Mouse (Mus musculus): ENCODE measurements around the gene Cog1. TPM values are rescaled to one million over a fixed set of nuclear protein-coding genes. Genes with fewer than 3 reads are reported as not detected.
A peak's percentile ranks its signal among the peaks of the same experiment; 100 is the strongest.

Cog1 gene
- polyA plus RNA-seq, 1 experiment = 45.9 TPM

DNA sequence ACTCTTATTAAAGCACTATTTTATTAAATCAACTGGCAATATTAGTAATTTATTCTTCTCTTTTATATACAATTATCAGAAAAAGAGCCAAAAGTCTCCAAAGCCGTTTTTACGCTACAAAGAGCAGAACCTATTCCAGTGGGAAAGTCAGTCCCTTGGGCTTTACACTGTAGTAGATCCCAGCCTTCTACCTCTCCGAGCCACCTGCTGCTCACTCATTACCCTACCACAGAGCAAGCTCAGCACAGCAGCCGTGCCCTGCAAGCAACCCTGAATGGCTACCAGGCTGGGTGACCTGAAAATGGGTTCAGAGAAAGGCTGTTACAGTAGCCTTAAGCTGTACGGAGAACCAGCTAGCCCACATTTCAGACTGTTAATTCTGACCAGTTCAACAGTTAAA lies 25.6 kb downstream of the Cog1 start:
- WGBS = 89% methylated on average over 5 of the region's 5 CpGs
- DNase-seq = no peak
- Histone ChIP-seq H3K4me3 (replicated peaks; ENCODE audit: extremely low read depth, low read depth, low read length) (no peak overlapping the region), H3K4me1 (ENCODE audit: control insufficient read depth, insufficient read depth, low read length) (peaks cover 5% of the 10 kb centered on the region; the same call in 1 of the 2 replicates)
- no peak for TF ChIP-seq POLR2A (IDR thresholded peaks at IDR 0.05; ENCODE audit: borderline replicate concordance, extremely low read depth, low read depth, low read length)
- no peak for TF ChIP-seq CTCF (IDR thresholded peaks at IDR 0.05; ENCODE audit: insufficient read depth, low read length)

DNA sequence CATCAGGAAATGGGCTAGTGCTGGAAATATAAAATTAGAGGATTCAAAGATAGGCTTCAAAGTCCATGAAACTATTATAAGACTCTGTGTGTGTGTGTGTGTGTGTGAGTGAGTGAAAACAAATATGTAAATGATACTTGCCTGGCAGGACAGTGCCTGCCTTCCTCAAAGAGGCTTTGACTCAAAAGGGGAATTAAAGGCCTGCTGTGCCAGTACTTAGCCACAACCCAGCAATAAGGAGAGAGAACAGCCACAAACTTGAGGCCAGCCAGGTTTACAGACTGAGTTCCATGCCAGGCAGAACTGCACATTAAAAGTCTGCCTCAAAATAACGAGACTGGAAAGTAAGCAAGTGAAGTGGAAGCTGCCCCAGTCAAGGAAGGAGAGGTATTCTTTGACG lies 27.9 kb downstream of the Cog1 start:
- DNase-seq = no peak
- 60% methylated on average over 2 of the region's 2 CpGs for WGBS
- H3K4me1 ChIP-seq (ENCODE audit: control insufficient read depth, insufficient read depth, low read length) = peaks cover 5% of the 10 kb centered on the region; the same call in 1 of the 2 replicates
- no peak for TF ChIP-seq POLR2A (IDR thresholded peaks at IDR 0.05; ENCODE audit: borderline replicate concordance, extremely low read depth, low read depth, low read length)
- no peak for TF ChIP-seq CTCF (IDR thresholded peaks at IDR 0.05; ENCODE audit: insufficient read depth, low read length)
- no peak overlapping the region for H3K4me3 ChIP-seq (replicated peaks; ENCODE audit: extremely low read depth, low read depth, low read length)

DNA sequence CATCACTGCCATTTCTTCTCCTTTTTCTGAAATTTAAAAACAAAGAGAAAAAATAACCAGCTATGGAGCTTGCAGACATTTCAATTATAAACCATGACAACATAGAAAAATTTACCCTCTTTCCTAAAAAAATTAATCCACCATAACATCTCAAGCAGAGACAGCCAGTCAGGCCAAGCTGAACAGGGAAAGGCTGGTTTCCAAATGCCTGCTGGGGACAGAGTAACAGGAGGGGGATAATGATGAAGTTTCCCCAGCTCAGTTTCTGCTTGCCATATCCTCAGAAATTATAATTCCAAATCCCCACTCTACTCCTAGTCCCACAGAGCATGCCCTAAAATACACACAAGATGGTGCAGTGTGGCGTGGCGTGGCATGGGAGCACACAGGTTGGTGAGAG lies 28.4 kb downstream of the Cog1 start:
- WGBS = 92% methylated on average over 2 of the region's 2 CpGs
- no peak for DNase-seq
- no peak overlapping the region for H3K4me3 ChIP-seq (replicated peaks; ENCODE audit: extremely low read depth, low read depth, low read length)
- peaks cover 5% of the 10 kb centered on the region; the same call in 1 of the 2 replicates for H3K4me1 ChIP-seq (ENCODE audit: control insufficient read depth, insufficient read depth, low read length)
- TF ChIP-seq CTCF (IDR thresholded peaks at IDR 0.05; ENCODE audit: insufficient read depth, low read length) (no peak), POLR2A (IDR thresholded peaks at IDR 0.05; ENCODE audit: borderline replicate concordance, extremely low read depth, low read depth, low read length) (no peak)

DNA sequence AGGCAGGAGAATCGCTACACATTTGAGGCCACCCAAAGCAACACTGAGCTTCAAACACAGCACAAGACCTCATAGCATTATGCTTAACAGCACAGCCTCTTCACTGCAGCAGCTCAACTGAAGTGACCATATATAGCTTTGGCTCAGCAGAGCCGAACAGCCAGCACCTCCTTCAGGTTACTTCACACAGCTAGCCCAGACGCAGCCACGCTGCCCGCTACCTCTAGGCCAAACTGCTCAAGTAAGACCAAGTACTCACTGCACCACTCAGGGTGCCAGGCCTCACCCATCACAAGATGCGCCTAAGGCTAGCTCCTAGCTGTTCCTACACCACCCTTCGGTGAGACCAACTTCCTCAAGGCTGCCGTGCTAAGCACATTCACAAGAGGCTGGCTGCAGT lies 29.4 kb downstream of the Cog1 start:
- DNase-seq = no peak
- 68% methylated on average over 8 of the region's 8 CpGs for WGBS
- peaks cover 8% of the 10 kb centered on the region for H3K4me1 ChIP-seq (ENCODE audit: control insufficient read depth, insufficient read depth, low read length)
- H3K4me3 ChIP-seq (replicated peaks; ENCODE audit: extremely low read depth, low read depth, low read length) = no peak overlapping the region
- no peak for TF ChIP-seq CTCF (IDR thresholded peaks at IDR 0.05; ENCODE audit: insufficient read depth, low read length)
- TF ChIP-seq POLR2A (IDR thresholded peaks at IDR 0.05; ENCODE audit: borderline replicate concordance, extremely low read depth, low read depth, low read length) = no peak

DNA sequence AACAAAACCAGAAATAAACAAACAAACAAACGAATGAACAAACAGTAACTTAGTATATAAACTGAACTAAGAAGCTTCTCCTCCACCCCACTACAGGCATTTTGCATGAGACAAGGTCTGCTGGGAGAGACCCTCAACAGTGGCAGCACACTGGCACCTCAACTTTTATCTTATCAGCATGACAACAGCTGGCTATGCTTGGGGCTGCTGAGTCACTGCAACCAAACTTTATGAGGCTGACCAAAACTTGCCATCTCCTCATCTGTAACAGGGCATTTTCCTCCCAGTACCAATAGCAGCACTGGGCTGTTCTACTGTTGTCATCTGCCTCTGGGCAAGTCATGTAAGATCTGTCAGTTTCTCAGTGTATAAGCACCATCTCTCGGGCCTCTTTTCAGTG lies 32.0 kb downstream of the Cog1 start:
- Histone ChIP-seq H3K4me1 (ENCODE audit: control insufficient read depth, insufficient read depth, low read length) (peaks cover 11% of the 10 kb centered on the region), H3K4me3 (replicated peaks; ENCODE audit: extremely low read depth, low read depth, low read length) (no peak overlapping the region)
- no peak for DNase-seq
- TF ChIP-seq POLR2A (IDR thresholded peaks at IDR 0.05; ENCODE audit: borderline replicate concordance, extremely low read depth, low read depth, low read length) = no peak
- no peak for TF ChIP-seq CTCF (IDR thresholded peaks at IDR 0.05; ENCODE audit: insufficient read depth, low read length)
- 70% methylated on average over 2 of the region's 2 CpGs for WGBS

DNA sequence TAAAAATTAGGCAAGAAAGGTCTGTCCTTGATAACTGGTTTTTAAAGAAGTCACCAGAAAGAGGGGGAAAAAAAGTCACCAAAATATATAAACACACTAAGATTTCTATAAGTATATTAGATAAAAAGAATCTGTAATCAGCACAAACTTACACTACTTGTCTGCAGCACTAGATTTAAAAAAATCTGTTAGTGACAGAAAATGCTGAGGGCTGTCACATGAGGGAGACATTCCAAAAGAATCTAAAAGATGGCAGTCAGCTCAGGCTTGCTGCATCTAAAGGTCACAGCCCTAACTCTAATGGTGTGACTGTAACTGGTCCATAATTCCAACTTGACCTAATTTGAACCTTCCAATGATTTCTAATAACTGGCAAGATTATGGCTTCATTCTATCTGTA lies 33.0 kb downstream of the Cog1 start:
- Histone ChIP-seq H3K4me1 (ENCODE audit: control insufficient read depth, insufficient read depth, low read length) (peaks cover 11% of the 10 kb centered on the region), H3K4me3 (replicated peaks; ENCODE audit: extremely low read depth, low read depth, low read length) (no peak overlapping the region)
- TF ChIP-seq POLR2A (IDR thresholded peaks at IDR 0.05; ENCODE audit: borderline replicate concordance, extremely low read depth, low read depth, low read length) = no peak
- TF ChIP-seq CTCF (IDR thresholded peaks at IDR 0.05; ENCODE audit: insufficient read depth, low read length) = no peak

DNA sequence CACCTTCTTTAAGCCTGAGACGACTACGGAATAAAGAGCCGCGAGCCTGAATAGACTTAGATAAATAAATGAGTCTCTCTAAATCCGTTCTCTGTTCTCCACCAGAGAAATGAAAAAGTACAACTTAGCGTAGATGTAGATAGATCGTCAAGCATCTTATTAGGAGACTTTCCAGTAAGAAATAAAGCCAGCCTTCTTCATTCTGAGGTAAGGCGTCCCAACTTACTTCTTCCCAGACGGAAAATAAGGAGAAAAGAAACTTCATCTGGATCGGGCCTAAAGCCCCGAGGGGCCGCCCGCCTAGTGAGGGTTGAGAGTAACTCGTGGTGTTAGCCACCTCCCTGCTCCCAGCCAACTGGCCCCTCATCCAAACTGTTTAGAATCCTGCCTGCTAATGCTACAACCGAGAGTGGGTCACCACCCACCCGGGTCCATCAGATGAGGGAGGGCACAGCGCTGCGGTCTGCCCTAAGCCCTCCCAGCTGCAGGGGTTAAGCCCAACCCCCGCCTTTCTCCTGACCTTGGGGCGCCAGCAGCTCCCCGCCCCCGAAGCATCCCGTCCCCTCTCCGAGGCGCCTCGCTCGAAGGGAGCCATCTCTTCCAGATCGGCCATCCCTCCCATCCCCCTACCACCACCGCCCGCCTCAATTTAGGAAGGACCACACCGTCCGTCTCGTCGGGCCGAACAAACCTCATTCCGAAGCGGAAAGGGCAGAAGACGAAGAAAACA lies 34.1 kb downstream of the Cog1 start:
- WGBS = 1% methylated on average over 38 of the region's 38 CpGs
- H3K4me3 ChIP-seq (replicated peaks; ENCODE audit: extremely low read depth, low read depth, low read length) = peak overlapping the region; percentile 100
- H3K4me1 ChIP-seq (ENCODE audit: control insufficient read depth, insufficient read depth, low read length) = peaks cover 11% of the 10 kb centered on the region
- DNase-seq = peak; percentile 43
- TF ChIP-seq POLR2A (IDR thresholded peaks at IDR 0.05; ENCODE audit: borderline replicate concordance, extremely low read depth, low read depth, low read length) = peak; percentile 3; the same call in 1 of the 2 replicates
- TF ChIP-seq CTCF (IDR thresholded peaks at IDR 0.05; ENCODE audit: insufficient read depth, low read length) = no peak

More for the DNA sequence above, 33.0 kb downstream of the Cog1 start:
- DNase-seq = no peak

DNA sequence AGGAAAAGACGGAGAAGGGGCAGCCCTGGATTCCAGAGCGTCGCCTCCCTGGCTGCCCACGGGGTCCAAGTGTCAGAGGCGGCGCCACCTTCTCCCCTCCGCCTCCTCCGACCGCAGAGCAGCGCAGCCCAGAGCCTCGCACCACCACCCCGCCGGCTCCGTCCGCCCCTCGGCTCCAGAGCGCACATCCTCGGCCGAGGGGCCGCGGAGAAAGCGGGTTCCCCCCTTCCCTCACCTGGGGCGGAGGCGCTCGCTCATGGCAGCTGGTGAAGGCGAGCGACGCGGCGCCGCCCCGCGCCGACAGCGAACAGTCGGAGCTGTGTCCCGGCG lies 34.6 kb downstream of the Cog1 start:
- TF ChIP-seq CTCF (IDR thresholded peaks at IDR 0.05; ENCODE audit: insufficient read depth, low read length) = no peak
- no peak for TF ChIP-seq POLR2A (IDR thresholded peaks at IDR 0.05; ENCODE audit: borderline replicate concordance, extremely low read depth, low read depth, low read length)
- WGBS = under 1% methylated on average over 37 of the region's 38 CpGs
- Histone ChIP-seq H3K4me1 (ENCODE audit: control insufficient read depth, insufficient read depth, low read length) (peaks cover 9% of the 10 kb centered on the region), H3K4me3 (replicated peaks; ENCODE audit: extremely low read depth, low read depth, low read length) (peak overlapping the region; percentile 100)
- no peak for DNase-seq

DNA sequence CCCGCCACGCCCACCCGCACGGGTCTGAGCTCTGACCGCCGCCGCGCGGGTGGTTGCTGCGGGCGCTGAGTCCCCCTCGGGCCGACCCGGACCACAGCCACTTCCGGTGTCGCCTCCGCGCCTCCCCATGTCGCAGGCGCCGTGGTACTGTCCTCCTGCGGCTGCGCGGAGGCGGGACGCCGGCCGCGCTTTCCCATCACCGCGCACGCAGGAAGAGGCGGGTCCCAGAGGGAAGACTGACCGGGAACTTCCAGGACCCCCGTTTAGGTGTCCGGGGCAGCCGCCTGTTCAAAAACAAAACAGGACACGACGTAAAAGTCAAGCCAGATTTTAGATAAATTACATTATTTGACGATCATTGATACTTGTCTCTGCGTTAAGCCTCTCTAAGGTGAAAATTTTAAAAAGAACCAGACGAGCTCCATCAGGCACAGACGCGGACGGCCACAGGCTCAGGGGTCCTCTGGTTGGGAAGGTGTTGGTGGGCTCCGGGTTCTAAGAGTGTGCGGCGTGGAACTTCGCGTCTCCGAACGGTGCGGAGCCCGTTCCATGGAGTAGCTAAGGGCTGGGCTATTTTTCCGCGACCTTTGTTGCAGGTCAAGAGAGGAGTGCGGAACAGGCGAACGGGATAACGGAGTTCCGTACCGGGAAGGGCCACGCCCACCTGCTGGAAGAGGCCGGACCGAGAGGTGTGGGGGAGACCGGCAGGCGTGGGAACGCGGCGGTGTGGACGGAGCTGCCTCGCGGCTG lies 35.2 kb downstream of the Cog1 start, which contains the start of the genes Fam104a and D11Wsu47e:
Fam104a (minus strand) TSS at position 199 of the 750 bp plus-strand sequence.
D11Wsu47e (plus strand) TSS at position 456 of the 750 bp plus-strand sequence.
- under 1% methylated on average over 70 of the region's 73 CpGs for WGBS
- DNase-seq = peak; percentile 93
- Histone ChIP-seq H3K4me1 (ENCODE audit: control insufficient read depth, insufficient read depth, low read length) (peaks cover 8% of the 10 kb centered on the region), H3K4me3 (replicated peaks; ENCODE audit: extremely low read depth, low read depth, low read length) (peak within 1 kb of the TSS; percentile 100)
- TF ChIP-seq POLR2A (IDR thresholded peaks at IDR 0.05; ENCODE audit: borderline replicate concordance, extremely low read depth, low read depth, low read length) (peak; percentile 71; the same call in 1 of the 2 replicates), CTCF (IDR thresholded peaks at IDR 0.05; ENCODE audit: insufficient read depth, low read length) (no peak)
